Mouse (Mus musculus) regulatory T cell (primary cell): ENCODE data around the gene Gli3.

Source experiments
- in situ Hi-C: fragments of 300-600 bp; cut with MboI, MseI; formaldehyde crosslinking; loops from one replicate; pipeline ENCODE4 v1.15.1; 2025; ENCODE audit warnings: high pct_unique_total_duplicates

Gli3 gene

DNA sequence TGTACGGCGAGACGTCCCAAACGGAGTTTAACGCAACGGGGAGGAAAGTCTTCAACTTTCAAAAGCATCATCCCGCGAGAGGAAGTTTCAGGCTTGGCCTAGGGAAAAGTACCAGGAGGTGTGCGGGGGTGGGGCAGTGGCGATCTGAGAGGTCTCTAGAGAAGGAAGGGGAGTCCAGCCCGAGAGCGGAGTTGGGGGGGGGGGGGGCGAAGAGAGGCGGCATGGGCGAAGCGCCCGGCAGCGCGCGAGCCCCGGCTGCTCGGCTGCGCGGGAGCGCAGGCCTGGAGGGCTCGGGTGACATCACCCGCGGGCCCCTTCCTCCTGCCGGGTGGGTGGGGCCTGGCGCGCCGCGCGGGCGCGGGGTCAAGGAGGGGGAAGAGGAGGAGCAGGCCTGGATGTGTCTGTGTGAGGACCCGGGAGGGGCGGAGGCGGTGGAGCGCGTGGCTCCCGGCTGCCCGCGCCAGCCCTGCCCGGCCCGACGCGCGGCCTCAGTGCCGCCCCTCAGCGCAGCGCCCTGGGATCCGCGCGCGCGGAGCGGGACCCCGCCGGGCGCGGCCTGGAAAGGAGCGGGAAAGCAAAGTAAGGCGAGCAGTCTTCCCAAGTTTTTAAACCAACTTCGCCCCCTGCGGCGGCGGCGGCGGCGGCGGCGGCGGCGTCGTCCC lies at the start of gene Gli3:
Gene Gli3, plus strand, starts transcription at position 406 of the 662 bp plus-strand sequence.
- in situ Hi-C loops: no loop called here

- in situ Hi-C loops: no loop called here
Observed at GRCm38 (mm10) chr13:15421182-15421750, 41.8 kb upstream of the Gli3 start.

DNA sequence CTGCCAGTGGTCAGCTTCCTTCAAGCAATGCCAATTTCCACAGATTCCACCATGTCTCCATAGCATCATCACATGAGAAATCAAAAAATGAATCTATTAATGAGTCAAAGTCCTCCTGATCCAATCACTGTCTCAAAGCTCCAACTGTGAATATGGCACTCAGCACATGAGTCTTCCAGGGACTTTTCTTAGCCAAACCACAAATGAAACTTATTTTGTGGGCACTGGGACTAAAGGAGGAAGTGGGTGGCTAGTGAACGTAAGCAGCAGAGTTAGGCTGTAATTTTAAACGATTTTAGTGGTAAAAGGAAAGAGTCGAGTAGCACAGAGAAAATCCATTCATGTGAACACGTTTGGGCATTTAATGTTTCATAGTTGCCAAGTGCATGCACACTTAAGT lies 21.0 kb upstream of the Gli3 start:
- in situ Hi-C loops: no loop called here

- in situ Hi-C loops: no loop called here
Observed at GRCm38 (mm10) chr13:15444312-15444711, 18.7 kb upstream of the Gli3 start.

GRCm38 (mm10) chr13:15445591-15445990 lies 17.4 kb upstream of the Gli3 start:
- in situ Hi-C loops: no loop called here

GRCm38 (mm10) chr13:15446004-15446403 lies 17.0 kb upstream of the Gli3 start:
- in situ Hi-C loops: no loop called here

DNA sequence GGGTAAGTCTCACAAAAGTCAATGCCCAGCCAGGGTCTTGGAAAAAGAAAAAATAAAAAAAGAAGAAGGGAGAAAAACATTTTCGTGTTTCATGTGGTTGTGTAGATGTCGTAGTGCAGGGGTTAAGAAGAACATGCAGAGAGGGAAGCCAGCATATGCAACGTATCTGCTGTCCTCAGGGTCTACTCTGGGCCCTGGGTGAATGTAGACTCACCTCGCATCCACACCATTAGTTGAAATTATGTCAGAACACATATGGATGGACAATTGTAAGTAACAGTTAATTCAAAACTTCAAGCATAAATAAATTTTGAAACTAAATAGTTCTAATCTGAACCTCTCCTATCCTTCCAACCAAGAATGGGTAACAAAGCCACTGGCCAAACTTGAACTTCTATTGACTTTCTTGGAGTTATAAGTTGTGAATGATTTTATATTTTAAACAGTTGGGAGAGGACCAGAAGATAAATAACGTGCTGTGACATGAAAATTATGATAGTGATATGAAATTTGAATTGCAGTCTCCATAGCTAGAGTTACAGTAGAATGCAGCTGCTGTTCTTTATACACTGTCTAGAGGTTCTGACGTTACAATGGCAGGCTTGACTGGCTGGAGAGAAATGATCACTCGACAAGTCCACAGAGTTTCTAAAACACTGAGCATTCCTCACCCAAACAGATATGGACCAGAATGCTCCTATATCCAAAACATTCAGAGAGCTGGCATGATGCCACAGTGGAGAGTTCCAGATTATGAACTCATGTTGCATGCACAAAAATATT lies 16.1 kb upstream of the Gli3 start:
- in situ Hi-C loops: no loop called here

DNA sequence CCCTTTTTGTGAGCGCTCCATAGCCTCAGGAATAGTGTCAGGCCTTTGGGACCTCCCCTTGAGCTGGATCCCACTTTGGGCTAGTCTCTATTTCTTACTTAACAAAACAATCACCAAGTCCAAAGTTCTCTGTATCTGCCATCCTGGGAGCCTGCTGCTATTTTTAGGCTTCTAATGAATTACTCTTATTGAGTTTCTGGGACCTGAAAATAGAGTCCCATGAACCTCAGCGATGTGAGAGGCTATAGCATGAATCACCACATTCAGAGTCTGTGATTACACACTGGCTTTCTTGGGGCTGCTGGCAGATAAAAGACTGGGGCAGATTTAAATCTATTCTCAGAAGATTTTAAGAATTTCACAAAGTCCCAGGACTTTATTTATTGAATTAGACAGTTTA lies 12.1 kb upstream of the Gli3 start:
- in situ Hi-C loops: no loop called here

- in situ Hi-C loops: no loop called here
Observed at GRCm38 (mm10) chr13:15457841-15458240, 5.2 kb upstream of the Gli3 start.

- in situ Hi-C loops: no loop called here
Observed at GRCm38 (mm10) chr13:15461926-15462325, 1.1 kb upstream of the Gli3 start.

- in situ Hi-C loops: no loop called here
Observed at GRCm38 (mm10) chr13:15463492-15464080, 551 bp downstream of the Gli3 start.

GRCm38 (mm10) chr13:15464081-15464526 lies 1.1 kb downstream of the Gli3 start:
- in situ Hi-C loops: no loop called here

DNA sequence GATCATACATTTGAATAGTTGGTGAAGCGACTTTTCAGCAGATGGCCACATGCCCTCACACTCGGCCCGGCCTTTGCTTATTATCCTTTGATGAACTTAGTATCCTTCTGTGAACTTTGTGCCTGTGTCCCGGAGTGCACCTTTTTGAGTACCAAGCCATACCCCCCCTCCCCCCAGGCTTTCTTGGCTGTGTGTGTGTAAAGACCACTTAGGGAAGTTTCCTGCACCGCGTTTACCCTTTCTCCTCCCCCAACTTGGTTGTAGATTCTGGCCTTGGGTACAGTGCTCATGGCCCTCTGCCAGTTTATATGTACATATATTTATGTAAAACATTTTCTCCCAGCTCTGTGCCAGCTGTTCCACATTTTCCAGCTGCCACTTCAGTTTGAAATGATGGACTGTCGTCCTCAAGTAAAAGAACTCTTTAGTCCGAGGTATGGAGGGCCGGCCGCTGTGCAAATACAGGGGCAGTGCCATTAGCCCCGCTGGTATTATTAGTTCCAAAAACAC lies 1.8 kb downstream of the Gli3 start:
- in situ Hi-C loops: no loop called here

DNA sequence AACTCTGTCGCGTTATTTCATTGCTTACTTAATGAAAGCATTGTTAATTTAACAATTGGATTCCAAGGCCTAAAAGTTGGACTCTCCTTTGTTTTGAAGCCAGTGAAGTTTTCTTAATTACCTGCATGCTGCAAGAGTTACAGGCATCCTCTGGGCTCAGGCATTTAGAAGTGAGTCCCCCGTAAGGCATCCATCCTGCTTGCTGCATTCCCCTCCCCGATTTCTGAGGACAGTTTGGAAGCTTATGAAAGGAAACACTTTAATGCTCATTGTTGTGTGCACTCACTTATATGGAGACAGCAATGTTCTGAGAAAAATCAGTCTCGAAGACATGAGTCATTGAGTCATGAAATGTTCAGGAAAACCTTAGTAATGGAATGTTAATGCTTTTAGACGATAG lies 3.5 kb downstream of the Gli3 start:
- in situ Hi-C loops: no loop called here

- in situ Hi-C loops: no loop called here
Observed at GRCm38 (mm10) chr13:15467409-15467808, 4.4 kb downstream of the Gli3 start.

- in situ Hi-C loops: no loop called here
Observed at GRCm38 (mm10) chr13:15468421-15468820, 5.4 kb downstream of the Gli3 start.

GRCm38 (mm10) chr13:15470056-15470455 lies 7.0 kb downstream of the Gli3 start:
- in situ Hi-C loops: no loop called here

DNA sequence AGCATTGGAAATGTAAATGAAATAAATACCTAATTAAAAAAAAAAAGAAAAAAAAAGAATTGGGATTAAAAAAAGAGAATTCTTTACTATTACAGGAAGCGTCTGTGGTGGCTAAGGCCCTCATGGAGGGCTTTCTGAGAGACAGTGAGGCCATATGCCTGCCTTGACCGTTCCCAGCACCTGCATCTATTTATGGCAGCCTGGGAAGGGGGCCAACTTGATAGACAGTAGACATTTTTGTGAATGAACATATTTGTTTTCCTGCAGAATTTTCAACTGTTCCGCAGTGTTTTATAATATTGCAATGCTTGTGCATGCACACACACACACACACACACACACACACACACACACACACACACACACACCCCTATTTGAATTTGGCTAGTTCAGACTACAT lies 9.7 kb downstream of the Gli3 start:
- in situ Hi-C loops: no loop called here

GRCm38 (mm10) chr13:15474393-15474792 lies 11.4 kb downstream of the Gli3 start:
- in situ Hi-C loops: no loop called here

GRCm38 (mm10) chr13:15486033-15486891 lies 23.2 kb downstream of the Gli3 start:
- in situ Hi-C loops: no loop called here

DNA sequence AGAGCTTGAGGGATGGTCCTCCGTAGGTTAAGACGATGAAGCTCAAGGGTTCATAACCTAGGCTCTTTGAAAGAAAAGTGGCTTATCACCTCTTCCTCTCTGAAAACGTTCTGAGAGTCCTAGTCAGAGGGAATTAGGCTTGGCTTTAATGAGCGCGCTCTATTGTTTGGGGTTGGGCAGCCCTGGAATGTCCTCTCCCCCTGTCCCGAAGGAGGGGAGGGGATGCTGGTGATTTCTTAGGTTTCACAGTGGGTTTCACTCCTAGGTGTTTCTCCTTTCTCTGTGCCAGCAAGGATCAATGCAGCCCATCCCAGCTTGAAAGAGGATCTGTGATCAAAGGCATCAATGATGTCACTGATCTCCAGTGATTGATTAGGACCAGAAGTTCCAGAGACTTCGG lies 24.3 kb downstream of the Gli3 start:
- in situ Hi-C loops: no loop called here
